Mouse (Mus musculus) cerebellum, postnatal 10 days (tissue): Measurements from ENCODE around the gene Lrit3.

Experiments
- DNase-seq, 2 experiments: peaks; one replicate each; pipeline ENCODE4 v3.0.0; 2021; ENCODE audit warnings: mixed read lengths in 2 of 2

Lrit3 gene

GRCm38 (mm10) chr3:129803765-129804164 is at the start of gene Lrit3:
TSS of gene Lrit3 (minus strand) at chr3:129804030.
- DNase-seq, result no peak

DNA sequence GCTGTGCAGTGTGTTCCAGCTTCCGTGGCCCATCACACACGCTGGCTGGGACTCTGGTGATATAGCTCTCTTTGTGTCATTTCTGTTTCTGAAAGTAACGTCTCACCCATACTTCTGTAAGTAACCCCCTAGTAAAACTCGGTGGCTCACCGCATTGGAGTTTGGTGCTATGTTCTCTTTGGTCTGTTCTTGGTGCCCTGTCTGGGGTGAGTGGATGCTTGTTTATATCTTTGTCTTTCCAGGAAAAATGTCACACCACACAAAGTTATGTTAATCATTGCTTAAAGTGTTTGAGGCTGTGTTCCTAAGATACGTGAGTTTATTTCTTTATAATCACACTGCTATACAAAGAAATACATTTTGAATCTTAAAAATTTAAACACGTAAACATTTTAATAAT is 43.0 kb upstream of the Lrit3 start:
- DNase-seq, result no peak

DNA sequence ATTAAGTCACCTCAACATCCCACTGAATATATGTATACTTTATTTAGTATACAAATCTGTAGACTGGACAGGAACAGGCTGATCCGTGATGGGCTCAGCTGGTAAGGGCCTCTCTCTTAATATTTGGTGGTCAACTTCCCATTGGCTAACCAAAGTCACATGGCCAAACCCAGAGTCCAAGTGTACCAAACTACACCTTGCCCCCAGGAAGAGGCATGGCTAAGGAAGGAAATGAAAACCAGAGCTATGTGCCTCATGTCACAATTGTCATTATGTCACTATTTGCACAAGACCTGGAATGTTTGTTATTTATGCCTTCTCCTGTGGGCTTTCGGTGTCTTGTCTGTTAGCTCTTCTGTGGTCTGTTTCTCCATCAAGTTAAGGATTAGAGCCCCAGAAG is 42.0 kb upstream of the Lrit3 start:
- no peak for DNase-seq

DNA sequence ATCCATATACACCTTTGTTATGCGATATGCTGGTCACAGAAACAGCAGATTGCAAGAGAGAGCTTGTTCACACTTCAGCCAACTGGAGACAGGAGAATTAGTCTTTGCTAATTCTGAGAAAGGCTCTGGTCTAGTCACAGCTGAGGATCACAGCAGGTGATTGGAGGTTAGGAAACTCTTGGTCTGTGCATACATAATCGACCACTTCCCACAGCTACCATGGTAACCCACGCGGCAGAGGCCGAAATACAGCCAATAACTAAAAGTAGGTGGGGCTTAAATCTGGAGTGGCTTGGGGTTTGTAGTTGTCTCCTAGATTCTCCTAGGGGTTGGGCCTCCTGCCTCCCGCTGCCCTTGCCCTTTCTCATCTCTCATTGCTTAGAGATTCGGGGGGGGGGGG is 34.2 kb upstream of the Lrit3 start:
- no peak for DNase-seq

DNA sequence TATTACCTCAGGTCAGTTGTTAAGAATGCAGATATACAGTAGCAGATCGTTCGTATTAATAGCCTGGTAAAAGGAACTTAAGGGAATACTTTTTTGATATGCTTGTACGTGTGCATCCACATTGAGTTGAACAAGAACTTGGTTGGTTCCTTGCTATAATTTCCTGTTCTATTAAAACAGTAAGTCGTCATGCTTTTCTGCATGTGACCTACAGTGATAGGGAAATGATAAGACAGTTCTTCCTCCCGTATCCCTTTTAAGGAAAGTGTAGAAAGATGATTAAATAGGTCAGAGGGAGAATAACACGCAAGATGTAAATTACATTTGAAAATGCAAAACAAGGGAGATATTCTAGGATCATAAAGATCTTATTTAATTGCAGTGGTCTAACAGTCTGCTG is 33.1 kb upstream of the Lrit3 start:
- DNase-seq, result no peak

- DNase-seq, result no peak
These were observed 32.3 kb upstream of the Lrit3 start for GRCm38 (mm10) chr3:129836051-129836697.

- no peak for DNase-seq
These were observed 31.6 kb upstream of the Lrit3 start, which contains the start of gene Cfi for GRCm38 (mm10) chr3:129835388-129835934. TSS of gene Cfi (plus strand) at chr3:129835884.

- peak; percentile 97 to 98 for DNase-seq
These were observed 27.3 kb upstream of the Lrit3 start, which contains the start of gene Gar1 for GRCm38 (mm10) chr3:129831035-129831568. TSS of gene Gar1 (minus strand) at chr3:129831396.

- DNase-seq, result no peak
These were observed 26.8 kb upstream of the Lrit3 start for GRCm38 (mm10) chr3:129830626-129831025.

- DNase-seq, result no peak
These were observed 23.9 kb upstream of the Lrit3 start for GRCm38 (mm10) chr3:129827691-129828090.

- DNase-seq, result no peak
These were observed 22.9 kb upstream of the Lrit3 start for GRCm38 (mm10) chr3:129826691-129827090.

DNA sequence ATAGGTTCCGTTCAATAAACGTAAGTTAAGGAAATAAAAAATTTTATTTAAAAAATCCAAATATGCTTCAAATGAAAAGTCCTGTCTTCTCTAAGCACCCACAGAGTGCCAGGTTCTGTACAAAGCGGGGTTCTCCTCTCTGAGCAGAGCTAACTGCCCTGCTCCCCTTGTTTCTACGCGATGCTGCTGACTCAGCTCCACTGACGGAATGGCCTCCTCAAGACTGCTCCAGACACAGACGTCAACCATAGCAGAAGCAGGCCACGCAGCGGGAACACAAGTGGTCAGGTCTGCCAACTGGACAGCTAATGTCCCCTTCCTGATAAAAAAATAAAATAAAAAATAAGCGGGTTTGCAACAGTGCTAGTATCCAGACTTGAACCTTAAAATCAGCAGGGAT is 21.1 kb upstream of the Lrit3 start:
- no peak for DNase-seq

DNA sequence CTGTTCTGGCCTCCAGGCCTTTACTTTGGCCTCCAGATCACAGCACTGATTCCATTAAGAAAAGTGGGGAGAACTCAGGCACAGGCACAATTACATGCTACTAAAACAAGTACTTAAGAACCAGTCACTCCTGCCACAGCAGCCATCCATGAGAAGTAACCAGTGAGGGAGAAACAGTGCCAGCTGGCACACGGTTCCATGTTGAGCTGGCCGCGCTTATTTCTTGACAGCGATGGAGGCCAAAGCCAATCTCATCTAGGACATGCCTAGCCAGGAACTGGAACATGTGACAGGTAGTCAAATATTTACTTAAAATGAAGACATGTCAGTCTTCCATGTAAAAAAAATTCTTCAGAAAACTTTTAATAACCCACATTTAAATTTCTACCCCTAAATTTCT is 20.3 kb upstream of the Lrit3 start:
- DNase-seq, result peak; percentile 49 to 64

GRCm38 (mm10) chr3:129823293-129823692 is 19.5 kb upstream of the Lrit3 start:
- DNase-seq, result peak in 1 of 2 experiments; percentile 56

DNA sequence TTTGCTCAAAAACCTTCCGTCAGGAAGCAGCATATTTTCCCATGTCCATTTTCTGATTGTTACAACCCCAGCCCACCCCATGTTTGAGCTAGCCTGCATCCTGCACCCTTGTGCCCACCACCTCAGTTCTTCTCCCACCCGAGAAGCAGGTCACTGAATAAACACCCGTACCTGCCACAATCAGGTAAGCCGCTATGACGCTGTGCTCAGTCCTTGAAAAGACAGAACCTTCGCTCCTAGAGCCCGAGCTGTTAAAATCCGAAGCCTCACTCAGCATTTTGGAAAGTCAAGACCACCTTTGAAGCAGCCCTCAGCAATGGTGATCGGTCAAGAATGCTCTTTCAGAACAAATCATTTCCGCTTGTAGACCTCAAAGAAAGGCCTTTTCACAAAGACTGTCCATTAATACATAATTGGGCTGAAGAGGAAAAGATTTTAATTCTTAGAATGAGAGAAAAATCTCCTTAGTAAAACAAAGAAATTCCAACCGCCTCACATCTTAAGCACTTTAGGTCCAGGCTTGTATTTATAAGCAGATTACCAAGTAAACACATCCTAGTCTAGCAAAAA is 18.5 kb upstream of the Lrit3 start, which contains the start of gene Rrh:
TSS of gene Rrh (minus strand) at position 382 of the 570 bp plus-strand sequence.
- no peak for DNase-seq

DNA sequence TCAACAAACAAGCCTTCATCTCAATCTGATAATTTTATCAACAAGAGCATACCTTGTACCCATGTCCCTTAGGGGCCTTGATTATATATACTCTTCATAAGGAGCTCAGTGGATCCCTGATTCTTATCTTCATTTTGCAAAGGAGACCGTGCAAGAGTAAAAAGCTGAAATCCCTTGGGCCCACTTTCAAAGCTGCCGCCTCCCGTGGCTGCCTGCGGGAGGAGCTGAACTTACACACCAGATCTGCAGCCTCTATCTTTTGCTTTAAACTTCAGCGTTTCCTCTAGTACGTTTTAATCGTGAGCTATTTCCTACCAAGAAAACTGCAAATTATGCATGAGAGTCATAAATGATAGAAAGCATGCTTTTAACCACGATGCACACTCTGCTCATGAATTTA is 17.9 kb upstream of the Lrit3 start:
- DNase-seq, result no peak

DNA sequence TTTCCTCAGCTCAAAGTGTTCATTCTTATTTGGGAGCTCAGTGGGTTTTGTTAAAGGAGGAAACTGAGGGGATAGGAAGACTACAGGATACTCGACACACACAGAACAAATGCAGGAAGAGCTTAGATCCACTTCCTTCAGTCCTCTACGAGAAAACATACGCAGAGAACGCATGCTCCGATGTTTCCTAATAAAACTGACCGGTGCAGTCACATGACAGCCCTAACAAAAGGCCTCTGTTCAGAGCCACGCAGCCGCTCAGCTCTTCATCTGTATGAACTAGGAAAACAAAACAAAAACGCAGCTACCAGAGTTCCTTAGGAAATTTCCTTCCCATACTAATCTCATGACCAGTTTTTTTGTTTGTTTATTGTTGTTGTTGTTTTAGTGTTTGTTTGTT is 17.0 kb upstream of the Lrit3 start:
- DNase-seq, result no peak

- no peak for DNase-seq
These were observed 4.8 kb downstream of the Lrit3 start for GRCm38 (mm10) chr3:129799011-129799410.

GRCm38 (mm10) chr3:129798551-129798950 is 5.3 kb downstream of the Lrit3 start:
- no peak for DNase-seq

GRCm38 (mm10) chr3:129797341-129797740 is 6.5 kb downstream of the Lrit3 start:
- no peak for DNase-seq

DNA sequence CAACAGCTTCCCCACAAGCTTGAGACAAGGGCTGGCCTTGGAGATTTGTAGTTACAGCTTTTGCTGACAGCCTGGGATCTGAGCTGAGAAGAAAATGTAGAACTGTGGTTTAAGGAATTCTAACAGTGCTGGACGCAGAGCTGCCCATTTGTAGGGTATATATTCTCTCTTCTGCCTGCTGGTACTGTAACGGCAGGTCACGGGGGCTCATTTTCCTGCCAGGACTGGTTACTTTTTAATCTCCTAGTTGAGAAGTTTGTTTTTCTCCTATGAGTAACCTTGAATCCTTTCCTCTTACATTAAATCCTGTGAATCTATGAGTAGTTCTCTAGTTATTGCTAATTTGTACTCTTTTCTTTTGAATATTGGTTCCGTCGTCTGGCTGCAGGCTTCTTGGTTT is 10.0 kb downstream of the Lrit3 start:
- no peak for DNase-seq

- DNase-seq, result no peak
These were observed 21.1 kb downstream of the Lrit3 start for GRCm38 (mm10) chr3:129782746-129783145.

DNA sequence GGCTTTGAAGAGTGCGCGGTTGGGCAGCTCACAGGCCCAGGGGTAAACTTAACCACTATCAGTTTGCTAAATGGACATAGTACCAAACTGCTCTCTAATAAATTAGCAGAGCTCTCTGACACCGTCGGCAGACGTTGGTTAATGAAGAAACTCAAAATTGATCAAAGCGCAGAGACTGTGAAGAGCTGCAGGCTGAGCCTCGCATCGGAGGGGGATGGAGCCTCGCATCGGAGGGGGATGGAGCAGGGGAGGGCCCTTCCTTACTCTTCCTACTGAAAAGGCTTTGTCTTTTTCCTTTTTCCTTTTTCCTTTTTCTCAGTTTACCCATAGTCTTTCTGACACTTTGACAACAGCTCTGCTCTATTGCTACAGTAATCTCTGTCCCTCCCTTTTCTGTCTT is 22.4 kb downstream of the Lrit3 start:
- no peak for DNase-seq

GRCm38 (mm10) chr3:129771210-129771609 is 32.6 kb downstream of the Lrit3 start:
- no peak for DNase-seq
